Mouse (Mus musculus) megakaryocyte, adult 5-6 weeks (primary cell): ENCODE results near the gene Usp22. TPM values are rescaled to one million over a fixed set of nuclear protein-coding genes. Genes with fewer than 3 reads are reported as not detected.

Experiments used
- ATAC-seq: 2 replicates; pipeline ENCODE4 v1.8.0; 2016; ENCODE audit warnings: mild to moderate bottlenecking, inconsistent platforms; ENCODE audit not compliant: poor library complexity, severe bottlenecking
- total RNA-seq, 2 experiments: library from RNA; stranded (forward) in 1 of 2; stranded (reverse) in 1 of 2; fragments of 153-499, 151-499 nt in 1 of 2; fragments of 221-1000, 200-1000 nt in 1 of 2; gene quantifications; 2 replicates each; pipeline versions ENCODE4 v1.2.3 to v1.2.4; 2015 to 2017

Usp22 gene
- total RNA-seq (2015): 22.8 and 28.6 TPM in 2 replicates
- total RNA-seq (2017): 40.3 and 47.4 TPM in 2 replicates

DNA sequence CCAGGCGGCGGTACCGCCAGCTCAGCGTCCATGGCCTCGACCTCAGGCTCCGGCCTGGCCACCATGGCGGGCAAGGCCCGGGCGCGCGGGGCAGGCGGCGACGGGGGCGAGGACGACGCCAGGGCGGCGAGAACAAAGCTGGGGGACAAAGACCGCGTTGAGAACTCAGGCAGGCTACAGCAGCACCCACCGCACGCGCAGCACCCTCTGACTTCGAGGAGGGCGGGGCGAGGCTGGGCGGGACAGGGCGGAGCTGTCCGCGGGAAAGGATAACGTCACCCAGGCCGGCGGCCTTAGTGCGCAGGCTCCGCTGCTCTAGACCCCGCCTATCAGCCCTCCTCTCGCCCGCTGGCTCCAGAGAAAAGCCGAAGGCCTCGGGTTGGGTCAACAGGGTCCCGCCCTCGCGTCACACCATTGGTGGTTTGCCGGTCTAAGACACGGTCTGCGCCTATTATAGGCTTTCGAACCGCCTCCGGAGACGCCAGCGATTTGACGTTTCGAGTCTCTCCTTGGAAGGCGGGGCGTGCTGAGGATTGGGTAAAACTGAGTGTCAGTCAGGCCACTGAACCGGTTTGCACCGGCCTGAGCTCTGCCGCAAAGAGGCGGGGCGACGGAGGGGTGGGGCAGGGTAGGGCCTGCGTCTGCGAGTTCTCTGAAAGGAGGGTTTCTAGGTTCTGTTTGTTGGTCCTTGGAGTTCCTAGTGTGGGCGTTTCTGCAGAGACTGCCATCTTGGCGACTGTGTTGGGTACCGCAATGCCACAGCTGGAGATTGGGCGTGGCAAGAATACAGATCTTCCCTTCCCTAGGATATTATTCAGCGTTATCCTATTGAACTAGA is at the start of gene Usp22:
Gene Usp22 (minus strand): TSS at position 235 of the 838 bp plus-strand sequence.
- ATAC-seq: peak; percentile 86

DNA sequence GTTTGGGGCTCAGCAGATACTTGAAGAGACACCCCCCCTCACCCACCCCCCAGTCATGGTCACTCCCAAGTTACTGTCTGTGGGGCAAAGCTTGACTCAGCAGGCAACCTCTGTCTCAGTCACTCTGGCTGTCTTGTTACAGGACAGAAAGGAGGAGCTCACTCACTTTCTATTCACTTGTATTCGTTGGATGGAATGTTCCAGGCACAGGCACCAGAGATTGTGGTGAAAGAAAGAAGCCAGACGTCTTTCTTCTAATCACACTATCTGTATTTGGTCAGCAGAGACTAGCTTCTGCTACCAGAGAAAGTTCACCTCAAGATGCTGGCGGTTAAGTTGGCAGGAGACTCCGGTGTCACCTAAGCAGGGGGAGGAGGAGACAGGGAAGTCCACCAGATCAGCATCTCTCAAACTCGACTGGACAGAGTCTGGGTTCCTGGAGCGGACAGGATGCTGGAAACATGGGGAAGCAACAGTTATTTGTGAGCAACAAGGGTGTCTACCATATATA is 49.4 kb upstream of the Usp22 start:
- no peak for ATAC-seq

DNA sequence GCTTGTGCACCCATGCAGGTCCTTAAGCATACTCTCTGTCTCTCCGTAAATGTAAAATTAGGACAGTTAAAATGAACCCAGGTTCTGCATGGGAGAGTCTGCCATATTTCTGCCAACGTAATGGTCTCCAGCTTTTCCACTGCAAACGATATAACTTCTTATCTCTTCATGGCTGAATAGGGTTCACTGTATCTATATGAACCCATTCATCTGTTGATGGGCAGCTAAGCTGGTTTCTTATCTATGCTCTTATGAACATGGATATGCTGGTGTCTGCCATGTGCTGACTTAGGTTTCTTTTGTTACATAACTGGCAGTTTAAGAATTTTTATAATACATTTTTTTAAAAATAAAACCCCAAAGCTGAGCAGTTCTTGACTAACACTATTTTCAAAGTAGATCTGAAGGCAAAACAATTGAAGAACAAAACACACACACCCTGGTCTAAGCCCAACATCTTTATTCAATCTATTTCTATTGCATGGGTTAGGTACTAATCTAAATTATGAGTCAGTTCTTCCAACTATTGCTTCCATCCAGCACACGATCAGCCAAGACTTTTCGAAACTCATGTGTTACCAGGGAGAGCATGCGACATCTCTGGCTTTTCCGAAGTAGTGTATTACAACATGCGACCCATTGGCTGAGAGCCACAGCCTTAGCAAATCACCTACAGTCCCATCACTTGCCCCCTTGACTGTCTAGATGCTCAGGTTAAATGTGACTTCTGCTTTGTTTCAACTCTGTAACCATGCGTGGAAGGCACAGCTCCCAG is 48.3 kb upstream of the Usp22 start:
- no peak for ATAC-seq

DNA sequence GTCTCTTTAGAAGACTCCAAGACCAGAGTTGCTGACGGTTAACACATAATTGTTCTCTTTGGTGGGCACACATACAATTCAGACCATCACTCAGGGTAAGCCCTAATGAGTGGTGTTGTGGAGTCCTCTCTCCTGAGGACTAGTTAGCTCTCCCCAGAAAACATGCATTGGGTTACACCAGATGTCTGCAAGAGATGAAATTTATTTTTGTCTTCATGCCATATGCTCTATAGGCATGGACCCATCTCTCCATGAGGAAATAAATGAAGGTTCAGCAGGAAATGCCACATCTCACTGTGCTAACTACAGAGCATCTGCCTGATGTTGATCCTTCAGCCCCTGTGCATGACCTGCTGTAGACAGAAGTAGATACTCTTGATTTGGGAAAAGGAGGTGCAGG is 47.2 kb upstream of the Usp22 start:
- ATAC-seq: no peak

DNA sequence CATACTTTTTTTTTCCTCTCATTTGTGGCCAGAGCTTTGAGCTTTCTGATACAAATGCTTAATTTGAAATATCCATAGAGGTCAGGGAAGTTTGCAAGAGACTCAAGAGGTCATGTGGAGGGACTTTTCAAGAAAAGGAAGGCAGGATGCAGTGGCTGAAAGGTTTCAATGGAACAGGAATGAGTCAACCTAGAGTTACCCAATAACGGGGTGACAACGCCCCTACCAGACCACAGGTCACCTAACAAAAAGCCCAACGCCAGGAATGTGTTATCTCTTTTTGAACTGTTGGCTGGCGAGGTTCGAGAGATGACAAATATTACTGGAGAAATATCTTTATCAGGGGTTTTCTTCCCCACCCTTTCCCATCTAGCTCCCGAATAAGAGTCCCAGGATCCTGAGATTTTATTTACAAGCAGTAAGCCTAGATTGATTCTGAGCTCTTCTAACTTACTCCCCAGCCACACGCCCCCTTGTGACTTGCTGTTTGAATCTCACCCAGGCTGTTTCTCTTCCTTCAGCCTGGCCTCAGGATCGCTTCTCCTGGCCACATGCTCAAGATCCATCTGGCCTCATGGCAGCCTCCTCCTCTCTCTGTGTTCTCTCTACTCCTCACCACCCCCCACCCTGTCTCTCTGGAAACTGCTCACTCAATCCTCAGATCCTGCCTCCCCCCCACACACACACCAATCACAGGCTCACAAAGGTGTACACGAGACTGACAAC is 45.5 kb upstream of the Usp22 start:
- ATAC-seq: no peak

DNA sequence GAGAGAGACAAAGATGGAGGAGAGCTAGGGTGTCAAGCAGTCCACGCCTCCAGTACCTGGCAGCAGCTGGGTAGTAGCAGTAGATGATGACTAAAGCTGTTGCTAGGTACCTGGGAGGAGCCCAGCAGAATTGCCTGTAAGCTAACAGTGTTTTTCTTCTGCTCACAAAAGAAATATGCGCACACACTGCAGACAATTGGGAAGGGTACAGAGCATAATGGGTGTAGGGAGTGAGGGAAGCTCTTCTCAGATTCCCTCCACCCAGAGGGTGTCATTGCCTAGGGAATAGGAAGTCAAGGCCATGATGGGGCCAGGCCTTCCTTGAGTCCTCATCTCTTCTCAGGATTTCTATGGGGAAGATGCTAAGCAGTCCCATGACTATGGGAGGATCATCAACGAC is 41.1 kb upstream of the Usp22 start:
- ATAC-seq: no peak

DNA sequence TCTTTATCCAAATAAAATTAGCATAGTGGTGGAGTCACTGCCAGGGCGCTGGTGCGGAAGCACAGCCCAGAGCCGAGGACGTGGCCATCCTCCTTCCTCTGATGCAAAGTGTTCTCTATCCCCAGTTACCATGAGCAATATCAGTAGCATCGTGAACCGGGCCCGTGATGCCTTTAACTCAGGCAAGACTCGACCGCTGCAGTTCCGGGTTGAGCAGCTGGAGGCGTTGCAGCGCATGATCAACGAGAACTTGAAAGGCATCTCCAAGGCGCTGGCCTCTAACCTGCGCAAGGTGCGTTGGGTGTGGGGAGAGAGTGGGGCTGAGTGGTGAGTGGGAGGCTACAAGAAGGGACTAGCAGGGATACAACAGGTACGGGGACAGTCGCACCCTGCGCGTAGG is 37.2 kb upstream of the Usp22 start:
- ATAC-seq: no peak

DNA sequence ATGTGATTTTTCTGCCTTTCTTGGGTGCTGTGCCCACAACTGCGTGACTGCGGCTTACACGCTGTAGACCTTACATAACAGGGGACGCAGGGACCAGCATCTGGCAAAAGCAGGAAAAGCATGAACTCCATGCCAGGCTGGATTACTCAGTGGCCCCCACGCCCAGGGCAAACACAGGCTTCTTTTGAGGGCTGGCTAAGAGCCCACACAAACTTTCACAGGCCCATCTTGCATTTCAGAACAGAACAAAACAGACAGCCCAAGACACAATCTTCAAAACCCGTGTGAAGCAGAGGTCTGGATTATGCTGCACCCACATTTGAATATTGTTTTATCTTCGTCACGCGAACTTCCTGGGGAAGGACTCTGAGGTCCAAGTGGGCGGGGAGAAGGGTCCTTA is 33.5 kb upstream of the Usp22 start:
- no peak for ATAC-seq

DNA sequence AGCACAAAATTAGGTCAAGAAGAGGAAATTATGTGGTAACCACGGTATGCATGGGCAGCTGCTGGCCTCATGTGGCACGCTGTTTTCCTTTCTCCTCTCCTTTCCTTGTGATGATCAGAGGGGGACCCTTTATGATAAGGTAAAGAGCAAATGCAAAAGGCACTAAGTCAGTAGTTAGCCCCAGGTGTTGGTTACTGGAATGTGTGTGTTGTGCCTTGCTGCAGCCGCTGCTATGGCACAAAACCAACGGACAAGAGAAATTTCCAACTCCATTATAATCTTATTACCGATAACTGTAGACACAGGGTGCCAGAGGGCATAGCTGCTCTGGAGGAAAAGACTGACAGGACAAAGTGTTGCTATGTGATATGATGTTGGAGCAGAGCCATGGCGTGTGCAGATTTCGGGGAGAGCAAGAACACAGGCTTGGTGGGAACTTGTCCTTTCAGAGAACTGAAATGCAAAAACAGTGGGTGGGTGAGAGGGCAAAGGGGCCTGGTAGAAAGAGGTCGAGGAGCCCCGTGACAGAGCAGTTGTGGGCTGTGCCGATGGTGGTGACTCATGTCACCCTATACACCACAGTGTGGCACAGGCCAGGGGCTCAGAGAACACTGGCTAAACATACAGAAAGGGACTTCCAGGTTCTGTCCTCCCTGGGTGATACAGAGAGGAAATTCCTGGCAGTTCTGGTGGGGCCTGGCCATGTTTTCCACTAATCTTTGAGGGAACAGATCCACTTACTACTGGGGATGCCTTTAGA is 32.8 kb upstream of the Usp22 start, which contains the start of gene Aldh3a1:
Gene Aldh3a1 (plus strand): TSS at position 51 of the 760 bp plus-strand sequence.
- no peak for ATAC-seq

DNA sequence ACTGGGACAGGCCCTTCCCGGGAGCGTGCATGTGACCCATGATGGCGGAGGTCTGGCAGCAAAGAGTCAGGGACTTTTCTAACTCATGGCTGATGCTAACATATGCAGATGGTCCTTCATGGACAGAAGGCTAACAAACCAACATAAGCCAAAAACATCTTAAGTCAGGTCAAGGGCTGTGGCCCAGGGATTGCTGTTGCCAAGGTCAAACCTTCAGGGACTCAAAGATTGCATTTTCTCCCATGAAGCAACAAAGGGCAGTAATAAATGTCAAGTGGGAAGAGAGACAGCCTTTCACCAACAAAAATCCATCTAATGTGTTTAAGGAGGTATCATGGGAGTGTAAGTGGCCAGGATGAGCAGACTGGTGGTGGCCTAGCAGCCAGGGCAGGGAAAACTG is 31.3 kb upstream of the Usp22 start:
- no peak for ATAC-seq

DNA sequence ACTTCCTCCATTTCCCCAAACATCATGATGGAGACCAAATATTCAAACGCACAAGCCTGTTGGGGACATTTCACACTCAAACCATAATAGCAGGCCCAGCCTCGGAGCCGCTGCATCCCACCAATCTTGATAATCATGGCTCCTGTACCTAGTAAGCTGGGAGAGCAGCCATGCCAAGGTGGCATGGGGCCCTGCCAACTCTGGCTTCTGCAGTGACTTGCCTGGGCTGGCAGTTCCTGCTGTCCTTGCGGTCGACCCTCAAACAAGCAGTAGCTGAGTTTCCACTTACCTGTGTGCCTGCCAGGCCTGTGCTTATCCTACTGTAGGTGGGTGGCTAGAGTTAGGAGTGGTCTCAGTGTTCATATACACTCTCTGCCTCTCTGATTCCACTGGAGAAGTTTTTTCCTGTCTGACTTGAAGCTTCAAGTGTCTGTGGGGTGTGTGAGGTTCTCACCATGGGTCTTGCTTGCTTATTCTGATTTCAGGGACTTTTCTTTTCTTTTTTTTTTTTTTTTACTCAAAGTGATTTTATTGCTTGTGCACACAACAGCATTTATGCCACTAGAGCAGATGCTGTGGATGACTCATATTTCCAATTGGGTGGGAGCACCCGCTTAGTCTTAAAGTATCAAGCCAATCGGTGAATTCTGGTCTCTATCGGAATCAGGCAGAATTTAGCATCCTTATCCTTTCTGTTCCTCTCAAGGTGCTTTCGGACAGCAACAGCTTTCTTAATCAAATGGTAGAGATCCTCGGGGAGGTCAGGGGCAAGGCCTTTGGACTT is 30.5 kb upstream of the Usp22 start:
- ATAC-seq: no peak

DNA sequence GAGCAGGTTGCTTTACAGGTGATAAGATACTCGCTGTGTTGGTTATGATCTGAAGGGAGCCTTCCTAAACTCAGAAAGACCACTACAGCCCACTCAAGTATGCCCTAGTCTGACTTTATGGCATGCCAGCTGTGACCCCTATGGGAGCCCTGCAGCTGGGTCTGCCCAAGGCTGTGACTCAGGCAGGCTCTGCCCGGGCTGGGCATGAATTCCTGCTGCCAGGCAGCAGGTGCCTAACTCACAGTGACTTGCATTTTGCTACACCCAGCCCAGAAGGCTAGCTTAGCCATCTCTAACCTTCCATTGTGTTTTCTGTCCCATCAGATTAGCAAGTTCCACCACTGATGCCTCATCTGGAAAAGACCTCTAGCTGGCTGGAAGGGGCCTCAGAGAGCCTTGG is 28.0 kb upstream of the Usp22 start:
- no peak for ATAC-seq

DNA sequence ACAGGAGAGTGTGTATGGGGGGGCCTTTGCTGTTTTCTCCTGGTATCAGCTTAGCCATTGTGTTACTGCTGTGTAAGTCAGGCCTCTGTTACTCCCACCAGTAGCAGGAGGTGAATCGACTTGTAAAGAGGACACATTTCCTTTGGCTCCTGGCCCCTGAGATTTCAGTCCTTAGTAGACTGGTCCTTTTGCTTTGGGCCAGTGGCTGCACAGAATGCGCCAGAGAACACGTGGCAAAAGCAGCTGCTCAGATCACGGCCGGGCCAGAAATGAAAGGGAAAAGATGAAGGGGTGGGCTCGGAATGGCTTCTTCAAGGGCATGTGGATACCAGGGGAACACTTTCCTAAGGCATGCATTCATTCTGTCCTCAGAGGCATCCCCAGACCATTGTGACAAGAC is 27.3 kb upstream of the Usp22 start:
- ATAC-seq: no peak

DNA sequence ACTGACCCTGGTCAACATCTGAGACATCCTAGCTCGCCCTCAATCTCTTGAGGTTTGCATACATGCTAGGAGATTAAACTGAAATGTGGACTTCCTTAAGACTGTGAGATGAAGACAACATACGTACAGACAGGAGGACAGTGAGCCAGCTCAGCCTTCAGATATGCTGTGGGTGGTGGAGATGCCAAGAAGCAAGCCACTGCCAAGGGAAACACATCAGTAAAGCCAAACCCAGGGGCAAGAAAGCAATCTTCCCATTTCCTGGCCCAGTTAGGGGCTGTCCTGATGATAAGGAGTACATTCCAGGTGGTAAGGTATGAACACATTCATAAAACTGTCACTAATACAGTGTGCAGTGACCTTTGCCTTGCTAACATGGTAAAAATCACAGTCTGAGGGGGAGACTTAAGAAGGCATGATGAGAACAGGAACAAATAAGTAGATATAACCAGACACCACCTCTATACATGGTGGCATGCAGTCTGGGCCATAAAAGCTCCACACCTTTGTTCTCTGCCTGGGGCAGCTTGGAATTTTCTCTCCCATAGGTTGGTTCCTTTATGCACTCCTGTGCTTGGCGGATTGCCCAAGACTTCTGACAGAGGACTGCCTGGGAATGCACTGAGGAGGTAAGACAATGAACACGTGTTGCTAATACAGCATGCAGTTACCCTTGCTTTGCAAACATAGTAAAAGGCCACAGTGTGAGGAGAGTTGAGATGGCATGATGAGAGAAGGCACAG is 24.9 kb upstream of the Usp22 start:
- ATAC-seq: no peak

DNA sequence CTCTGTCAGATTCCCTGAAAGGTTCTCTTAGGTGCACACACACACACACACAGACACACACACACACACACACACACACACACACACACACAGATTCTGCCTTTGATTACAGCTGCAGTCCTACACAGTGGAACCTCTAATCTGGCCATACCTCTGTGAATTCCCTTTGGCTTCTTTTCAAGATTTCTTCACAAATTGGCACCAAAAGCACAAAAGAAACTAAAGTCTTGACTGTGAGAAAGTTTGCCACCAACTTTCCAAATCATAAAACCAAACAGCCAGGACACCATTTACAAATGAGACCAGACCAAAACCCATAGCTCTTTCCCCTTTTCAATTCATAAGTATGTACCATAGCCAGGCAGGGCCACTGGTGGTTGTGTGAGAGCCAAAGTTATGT is 23.1 kb upstream of the Usp22 start:
- ATAC-seq: no peak

DNA sequence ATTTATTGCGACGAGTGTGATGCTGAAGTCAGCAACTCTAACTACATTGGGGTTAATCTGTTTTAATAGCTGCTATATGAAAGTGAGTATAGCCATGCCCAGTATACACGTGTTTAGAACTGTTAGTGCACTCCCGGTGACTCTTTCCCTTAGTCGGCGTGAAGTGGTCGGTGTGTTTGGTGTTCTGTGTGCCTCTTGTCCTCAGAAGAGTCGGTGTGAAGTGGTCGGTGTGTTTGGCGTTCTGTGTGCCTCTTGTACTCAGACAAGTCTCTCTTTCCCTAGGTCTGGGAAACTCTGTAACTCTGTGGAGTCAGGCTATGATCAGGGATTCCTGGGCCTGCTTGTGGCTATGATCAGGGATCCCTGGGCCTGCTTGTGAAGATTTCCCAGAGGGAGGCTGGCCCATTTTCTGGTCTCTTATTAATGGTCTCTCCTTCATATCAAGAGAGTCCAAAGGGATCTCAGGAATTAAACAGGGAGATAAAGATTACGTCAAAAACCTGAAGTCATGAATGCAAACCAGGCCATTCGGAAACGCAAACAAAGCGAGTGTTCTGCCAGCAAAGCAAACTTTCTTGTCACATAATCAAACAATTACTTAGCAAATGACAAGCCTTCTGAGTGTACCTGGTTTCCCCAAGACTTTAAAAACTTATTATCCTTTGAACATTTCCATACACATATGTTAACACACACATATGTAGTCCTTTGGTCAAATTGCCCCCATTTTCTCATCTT is 21.9 kb upstream of the Usp22 start:
- ATAC-seq: no peak

DNA sequence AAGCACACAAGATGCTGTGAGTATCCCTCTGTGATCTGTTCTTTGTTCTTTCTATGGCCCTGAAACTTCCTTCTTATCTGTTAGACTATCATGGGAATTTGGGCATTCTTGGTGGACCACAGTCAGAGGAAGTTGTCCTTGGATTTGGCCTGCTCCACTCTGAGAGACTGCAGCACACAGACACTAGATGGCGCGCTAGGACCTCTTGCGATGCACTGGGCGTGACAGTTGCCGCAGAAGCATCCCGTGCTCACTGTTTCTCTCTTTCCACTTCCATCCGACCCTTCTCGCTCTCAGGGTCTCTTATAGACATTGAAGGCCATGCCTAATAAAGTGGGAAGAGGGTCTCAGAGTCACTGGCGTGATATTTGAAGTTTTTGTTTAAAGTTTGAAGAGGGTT is 18.5 kb upstream of the Usp22 start:
- ATAC-seq: peak; percentile 98

DNA sequence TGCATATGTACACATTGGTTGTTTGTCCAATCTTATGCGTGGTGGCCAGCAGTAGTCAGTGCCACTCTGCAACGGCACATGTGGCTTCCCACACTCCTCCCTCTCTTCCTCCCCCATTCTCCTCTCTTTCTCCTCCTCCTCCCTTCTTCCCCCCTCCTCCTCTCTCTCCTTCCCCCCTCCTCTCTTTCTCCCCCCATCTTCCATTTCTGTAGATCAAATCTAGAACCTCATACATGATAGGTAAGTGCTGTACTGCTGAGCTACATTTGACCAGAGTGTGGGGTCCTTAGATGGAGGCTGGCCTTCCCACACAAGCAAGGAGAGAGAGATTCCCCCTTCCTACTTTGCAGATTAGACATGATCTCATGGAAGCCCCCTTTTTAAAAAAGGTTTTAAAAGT is 17.9 kb upstream of the Usp22 start:
- no peak for ATAC-seq
